Mouse (Mus musculus): Measurements from ENCODE around the gene Kpna6. TPM values are rescaled to one million over a fixed set of nuclear protein-coding genes. Genes with fewer than 3 reads are reported as not detected.

The Kpna6 gene
- total and polyA plus RNA-seq, 2 experiments from 2014 or later, result 11.2 to 60.5 TPM

DNA sequence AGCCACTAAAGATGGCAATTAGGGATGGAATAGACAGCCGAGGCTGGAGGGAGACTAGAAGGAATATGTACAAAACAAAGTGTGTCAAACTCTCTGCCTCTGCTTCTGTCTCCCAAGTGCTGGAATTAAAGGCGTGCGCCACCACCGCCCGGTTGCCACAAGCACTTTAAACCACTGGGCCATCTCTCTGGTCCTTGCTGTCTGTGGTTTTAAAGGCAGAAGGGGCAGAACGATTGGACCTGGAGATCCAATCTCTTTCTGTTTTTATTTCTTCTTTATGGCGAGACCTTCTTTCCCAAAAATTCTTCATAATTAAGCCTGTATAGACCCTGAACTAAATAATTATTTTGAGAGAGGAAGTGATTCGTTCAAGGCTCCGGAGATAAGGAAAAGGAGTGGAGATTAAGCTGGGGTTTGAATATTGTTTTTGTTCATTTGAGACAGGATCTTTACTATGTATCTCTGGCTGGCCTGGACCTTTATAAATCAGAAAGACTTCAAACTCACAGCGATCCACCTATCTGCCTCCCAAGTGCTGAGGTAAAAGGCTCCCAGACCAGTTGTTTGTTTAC is 397 bp upstream of the Kpna6 start:
- Histone ChIP-seq H3K4me3 (ENCODE audit: low read depth, low read length) (peak overlapping the region; percentile 83), H3K27me3 (ENCODE audit: insufficient read depth, low read length) (no peaks in the 10 kb centered on the region), H3K36me3 (ENCODE audit: insufficient read depth) (peaks cover 20% of the 10 kb centered on the region), H3K9me3 (ENCODE audit: low read length) (no peaks in the 10 kb centered on the region), H3K4me1 (ENCODE audit: insufficient read depth) (no peaks in the 10 kb centered on the region), H3K4me2 (ENCODE audit: low read depth) (peak overlapping the region; percentile 80), H3K27ac (ENCODE audit: low read depth, low read length) (peak overlapping the region; percentile 88), H3K9ac (peak overlapping the region; percentile 77)
- no peak for ATAC-seq
- 6% methylated on average over 10 of the region's 10 CpGs for WGBS
- DNase-seq, result no peak
- TF ChIP-seq CTCF (IDR thresholded peaks at IDR 0.05; ENCODE audit: low read depth), result 0 out of 2 replicates have a peak, but pooled peaks have one; percentile 1

- Histone ChIP-seq H3K9ac (peak overlapping the region; percentile 77), H3K36me3 (ENCODE audit: insufficient read depth) (peaks cover 9% of the 10 kb centered on the region), H3K4me2 (ENCODE audit: low read depth) (peak overlapping the region; percentile 80), H3K4me3 (ENCODE audit: low read depth, low read length) (peak overlapping the region; percentile 83), H3K27ac (ENCODE audit: low read depth, low read length) (peak overlapping the region; percentile 88), H3K4me1 (ENCODE audit: insufficient read depth) (no peaks in the 10 kb centered on the region), H3K27me3 (ENCODE audit: insufficient read depth, low read length) (no peaks in the 10 kb centered on the region), H3K9me3 (ENCODE audit: low read length) (no peaks in the 10 kb centered on the region)
- peak; percentile 81 for TF ChIP-seq CTCF (IDR thresholded peaks at IDR 0.05; ENCODE audit: low read depth)
- WGBS, result 8% methylated on average over 12 of the region's 12 CpGs
- ATAC-seq (peak; percentile 53), DNase-seq (peak; percentile 61)
These were observed 980 bp downstream of the Kpna6 start for GRCm38 (mm10) chr4:129671491-129672082.

DNA sequence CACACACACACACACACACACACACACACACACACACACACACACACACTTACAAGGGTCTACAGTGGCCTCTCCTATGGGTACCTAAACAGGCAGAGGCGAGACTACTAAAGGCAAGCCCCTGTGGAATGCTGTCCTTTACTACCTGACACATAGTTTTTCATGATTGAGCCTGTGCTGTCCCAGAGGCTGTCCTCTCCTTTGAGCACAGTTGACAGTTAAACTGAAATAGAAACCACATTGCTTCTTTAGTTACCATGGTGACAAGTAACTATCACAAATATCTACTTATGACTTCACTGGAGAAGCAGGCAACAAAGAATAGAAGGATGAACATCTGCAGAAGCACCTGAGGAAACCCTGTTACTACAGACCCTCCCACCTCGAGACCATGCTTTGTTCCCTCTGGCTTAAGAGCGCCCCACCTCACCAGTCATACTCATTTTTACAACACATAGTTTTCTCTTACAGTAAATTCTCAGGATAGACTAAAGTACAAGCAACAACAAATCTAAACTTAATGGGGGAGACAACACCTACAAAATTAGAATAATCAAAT is 10.2 kb downstream of the Kpna6 start:
- Histone ChIP-seq H3K9ac (no peak overlapping the region), H3K36me3 (ENCODE audit: insufficient read depth) (peaks cover 40% of the 10 kb centered on the region), H3K27me3 (ENCODE audit: insufficient read depth, low read length) (no peaks in the 10 kb centered on the region), H3K4me3 (ENCODE audit: low read depth, low read length) (no peak overlapping the region), H3K27ac (ENCODE audit: low read depth, low read length) (no peak overlapping the region), H3K4me1 (ENCODE audit: insufficient read depth) (no peaks in the 10 kb centered on the region), H3K4me2 (ENCODE audit: low read depth) (no peak overlapping the region), H3K9me3 (ENCODE audit: low read length) (no peaks in the 10 kb centered on the region)
- TF ChIP-seq CTCF (IDR thresholded peaks at IDR 0.05; ENCODE audit: low read depth), result no peak
- 82% methylated on average over 3 of the region's 3 CpGs for WGBS
- DNase-seq, result no peak
- no peak for ATAC-seq

GRCm38 (mm10) chr4:129661584-129661983 is 11.0 kb downstream of the Kpna6 start:
- Histone ChIP-seq H3K4me2 (ENCODE audit: low read depth) (no peak overlapping the region), H3K27me3 (ENCODE audit: insufficient read depth, low read length) (no peaks in the 10 kb centered on the region), H3K27ac (ENCODE audit: low read depth, low read length) (no peak overlapping the region), H3K4me3 (ENCODE audit: low read depth, low read length) (no peak overlapping the region), H3K9ac (no peak overlapping the region), H3K4me1 (ENCODE audit: insufficient read depth) (no peaks in the 10 kb centered on the region), H3K36me3 (ENCODE audit: insufficient read depth) (peaks cover 47% of the 10 kb centered on the region), H3K9me3 (ENCODE audit: low read length) (no peaks in the 10 kb centered on the region)
- WGBS, result 83% methylated on average over 3 of the region's 3 CpGs
- DNase-seq (no peak), ATAC-seq (no peak)
- TF ChIP-seq CTCF (IDR thresholded peaks at IDR 0.05; ENCODE audit: low read depth), result no peak

- H3K9me3 ChIP-seq (ENCODE audit: low read length), result no peaks in the 10 kb centered on the region
- H3K27me3 ChIP-seq (ENCODE audit: insufficient read depth, low read length), result no peaks in the 10 kb centered on the region
- H3K36me3 ChIP-seq (ENCODE audit: insufficient read depth), result peaks cover 86% of the 10 kb centered on the region
- DNase-seq (no peak), ATAC-seq (no peak)
- H3K4me2 ChIP-seq (ENCODE audit: low read depth), result no peak overlapping the region
- H3K9ac ChIP-seq, result no peak overlapping the region
- H3K4me3 ChIP-seq (ENCODE audit: low read depth, low read length), result no peak overlapping the region
- WGBS, result 91% methylated on average over 14 of the region's 14 CpGs
- no peaks in the 10 kb centered on the region for H3K4me1 ChIP-seq (ENCODE audit: insufficient read depth)
- no peak overlapping the region for H3K27ac ChIP-seq (ENCODE audit: low read depth, low read length)
- no peak for TF ChIP-seq CTCF (IDR thresholded peaks at IDR 0.05; ENCODE audit: low read depth)
These were observed 17.8 kb downstream of the Kpna6 start for GRCm38 (mm10) chr4:129654770-129655169.

GRCm38 (mm10) chr4:129650359-129650758 is 22.2 kb downstream of the Kpna6 start:
- WGBS, result 95% methylated on average over 8 of the region's 8 CpGs

DNA sequence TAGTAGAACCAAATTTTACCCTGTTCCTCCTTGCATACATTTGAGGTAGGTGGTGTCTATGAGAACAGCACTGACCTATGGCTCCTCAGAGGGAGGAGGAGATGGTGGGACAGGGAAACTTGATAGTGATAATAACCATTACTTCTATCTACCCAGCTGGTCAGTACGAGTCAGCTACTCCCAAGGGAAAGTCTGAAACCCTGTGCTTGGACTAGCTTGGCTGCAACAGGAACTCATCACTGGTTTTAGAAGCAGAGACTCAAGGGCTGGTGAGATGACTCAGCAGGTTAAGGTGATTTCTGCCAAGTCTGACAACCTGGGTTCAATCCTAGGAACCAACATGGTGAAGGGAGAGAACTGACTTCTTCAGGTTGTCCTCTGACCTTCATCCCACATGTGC is 23.9 kb downstream of the Kpna6 start:
- DNase-seq (no peak), ATAC-seq (no peak)
- WGBS, result 91% methylated on average over 1 of the region's 1 CpGs
- TF ChIP-seq CTCF (IDR thresholded peaks at IDR 0.05; ENCODE audit: low read depth), result no peak
- Histone ChIP-seq H3K9me3 (ENCODE audit: low read length) (no peaks in the 10 kb centered on the region), H3K4me2 (ENCODE audit: low read depth) (no peak overlapping the region), H3K9ac (no peak overlapping the region), H3K36me3 (ENCODE audit: insufficient read depth) (peaks cover 76% of the 10 kb centered on the region), H3K4me3 (ENCODE audit: low read depth, low read length) (no peak overlapping the region), H3K27me3 (ENCODE audit: insufficient read depth, low read length) (no peaks in the 10 kb centered on the region), H3K27ac (ENCODE audit: low read depth, low read length) (no peak overlapping the region), H3K4me1 (ENCODE audit: insufficient read depth) (no peaks in the 10 kb centered on the region)

More at GRCm38 (mm10) chr4:129650359-129650758, 22.2 kb downstream of the Kpna6 start:
- Histone ChIP-seq H3K27ac (ENCODE audit: low read depth, low read length) (no peak overlapping the region), H3K36me3 (ENCODE audit: insufficient read depth) (peaks cover 84% of the 10 kb centered on the region), H3K4me3 (ENCODE audit: low read depth, low read length) (no peak overlapping the region), H3K9ac (no peak overlapping the region), H3K9me3 (ENCODE audit: low read length) (no peaks in the 10 kb centered on the region), H3K4me1 (ENCODE audit: insufficient read depth) (no peaks in the 10 kb centered on the region), H3K27me3 (ENCODE audit: insufficient read depth, low read length) (no peaks in the 10 kb centered on the region), H3K4me2 (ENCODE audit: low read depth) (no peak overlapping the region)
- DNase-seq, result no peak
- no peak for ATAC-seq
- TF ChIP-seq CTCF (IDR thresholded peaks at IDR 0.05; ENCODE audit: low read depth), result no peak
